Mouse (Mus musculus) hindbrain, postnatal 0 days (tissue): ENCODE data around the gene Kifc3. TPM values are rescaled to one million over a fixed set of nuclear protein-coding genes. Genes with fewer than 3 reads are reported as not detected.
"Not testable (repeated sequence)": the region's sequence is repeated elsewhere in the genome, so short reads cannot be mapped to it uniquely, and the experiment has no call there.

ENCODE experiments used
- ATAC-seq: fragments of 200-750 bp; cut with Nextera tagmentation; 2 replicates; pipeline ENCODE4 v1.8.0; 2017; ENCODE audit warnings: mild to moderate bottlenecking, moderate TSS enrichment, moderate library complexity
- DNase-seq: peaks from one replicate; pipeline ENCODE4 v3.0.0-alpha.2; 2015; ENCODE audit warnings: low spot score
- H3K27ac ChIP-seq: fragments of 300-500 bp; sonication (generic); 2 replicates; pipeline ENCODE4 v1.5.1; 2014; ENCODE audit warnings: mild to moderate bottlenecking
- H3K27me3 ChIP-seq: fragments of 300-500 bp; sonication (generic); 2 replicates; pipeline ENCODE4 v1.6.1; 2014; ENCODE audit warnings: low read length, mixed read lengths; ENCODE audit not compliant: insufficient read depth
- H3K36me3 ChIP-seq: fragments of 300-500 bp; sonication (generic); 2 replicates; pipeline ENCODE4 v1.6.1; 2014; ENCODE audit warnings: low read length, mixed read lengths; ENCODE audit not compliant: insufficient read depth
- H3K4me1 ChIP-seq: fragments of 300-500 bp; sonication (generic); 2 replicates; pipeline ENCODE4 v1.6.1; 2014; ENCODE audit warnings: antibody characterized with exemption, low read length, mixed read lengths; ENCODE audit not compliant: insufficient read depth
- H3K4me2 ChIP-seq: fragments of 300-500 bp; sonication (generic); 2 replicates; pipeline ENCODE4 v1.6.1; 2014; ENCODE audit warnings: low read depth, mild to moderate bottlenecking, low read length, moderate library complexity, mixed read lengths
- H3K4me3 ChIP-seq: fragments of 300-500 bp; sonication (generic); 2 replicates; pipeline ENCODE4 v1.5.1; 2014; ENCODE audit warnings: low read length
- H3K9ac ChIP-seq: fragments of 300-500 bp; sonication (generic); replicated peaks from 2 replicates; pipeline ENCODE4 v1.6.1; 2014; ENCODE audit warnings: mild to moderate bottlenecking, low read length, moderate library complexity, mixed read lengths
- H3K9me3 ChIP-seq: fragments of 300-500 bp; sonication (generic); 2 replicates; pipeline ENCODE4 v1.6.1; 2016; ENCODE audit warnings: low read length, mixed read lengths
- CTCF ChIP-seq: IDR thresholded peaks from 2 replicates; pipeline ENCODE4 v1.5.1; 2016; ENCODE audit warnings: antibody characterized with exemption, control low read depth, low read depth
- whole genome bisulfite sequencing: fragments of 180-500 bp; shearing (Covaris S2); extraction: QIAGEN DNeasy Blood & Tissue Kit; methylation state at CpG from one replicate; pipeline ENCODE4 v1.1.7; 2014; 5-methylcytosine and 5-hydroxymethylcytosine counted together
- polyA plus RNA-seq: library from polyadenylated mRNA; unstranded; fragments of >200 nt; fragmentation: Nextera tagmentation; extraction: Ambion mirVana; gene quantifications from 2 replicates; pipeline ENCODE4 v1.2.1, GENCODE M21; 2015
- total RNA-seq: library from RNA; depleted of rRNA; stranded (reverse); fragments of >200 nt; gene quantifications from 2 replicates; pipeline ENCODE4 v1.2.3, GENCODE M21; 2014

Kifc3 gene
- total and polyA plus RNA-seq, 2 experiments from 2014 or later: 29.0 to 50.2 TPM

DNA sequence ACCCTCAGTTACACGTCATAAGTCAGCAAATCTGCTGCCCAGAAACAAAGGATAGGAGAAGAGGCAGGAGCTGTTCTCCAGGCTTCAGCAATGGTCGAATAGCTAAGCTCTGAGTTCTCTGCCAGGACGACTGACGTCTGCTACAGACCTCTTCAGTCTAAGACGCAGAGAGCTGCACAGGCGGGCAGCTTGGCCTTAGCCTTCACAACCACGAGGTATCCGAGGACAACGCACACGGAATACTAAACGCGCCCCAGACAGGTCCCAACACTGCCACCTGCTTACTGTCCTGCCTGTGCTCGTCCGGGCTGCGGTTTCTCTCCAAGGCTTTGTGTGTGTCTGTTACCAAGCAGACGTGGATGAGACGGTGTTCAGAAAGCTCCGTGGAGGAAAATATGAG is 26.8 kb downstream of the Kifc3 start:
- H3K4me2 ChIP-seq: peak overlapping the region; percentile 18; the same call in 1 of the 2 replicates
- 15% methylated on average over 18 of the region's 18 CpGs for WGBS
- H3K4me3 ChIP-seq: no peak overlapping the region
- no peaks in the 10 kb centered on the region for H3K9me3 ChIP-seq
- ATAC-seq (peak; percentile 92), DNase-seq (peak; percentile 87)
- H3K9ac ChIP-seq: 0 out of 2 replicates have a peak overlapping the region, but pooled peaks have one; percentile 25
- H3K27me3 ChIP-seq: no peaks in the 10 kb centered on the region
- H3K36me3 ChIP-seq: no peaks in the 10 kb centered on the region
- H3K27ac ChIP-seq: peak overlapping the region; percentile 71
- peak; percentile 49 for TF ChIP-seq CTCF
- H3K4me1 ChIP-seq: peaks cover 11% of the 10 kb centered on the region

DNA sequence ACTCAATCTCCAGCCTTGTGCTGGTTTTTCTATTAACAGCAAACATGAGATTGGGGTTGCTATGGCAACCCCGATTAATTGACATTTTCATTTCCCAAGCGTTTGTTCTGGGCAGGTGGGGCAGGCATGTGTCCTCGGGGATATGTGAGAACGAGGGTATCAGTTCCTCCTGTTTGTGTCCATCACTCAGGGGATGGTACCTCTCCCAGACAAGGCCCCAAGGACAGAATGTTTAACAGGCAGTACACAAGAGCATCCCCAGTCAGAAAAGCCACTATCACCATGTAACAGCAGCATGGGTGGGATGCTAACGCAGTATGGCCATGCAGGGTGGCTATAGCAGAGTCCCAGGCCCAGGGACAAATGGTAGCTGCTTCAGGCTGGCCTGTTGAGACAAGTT is 27.3 kb downstream of the Kifc3 start:
- 0 out of 2 replicates have a peak overlapping the region, but pooled peaks have one; percentile 25 for H3K9ac ChIP-seq

DNA sequence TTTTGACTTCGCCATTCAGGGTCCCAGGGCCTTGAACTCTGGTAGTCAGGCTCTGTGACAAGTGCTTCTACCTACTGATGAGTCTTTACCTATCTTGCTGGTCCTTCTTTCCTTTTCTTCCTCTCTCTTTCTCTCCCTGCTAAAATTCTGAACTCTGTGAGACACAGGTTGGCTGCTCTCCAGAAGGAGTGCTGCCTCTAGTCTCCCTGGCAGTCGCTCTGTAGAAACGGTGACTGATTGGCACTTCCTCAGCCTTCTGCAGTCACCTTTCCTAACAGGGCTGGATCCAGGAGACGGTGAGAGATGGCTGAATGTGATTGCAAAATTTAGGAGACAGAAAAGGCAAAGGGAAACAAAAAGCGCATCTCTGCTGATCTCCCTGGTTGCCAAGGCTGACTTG is 30.2 kb downstream of the Kifc3 start:
- TF ChIP-seq CTCF: no peak

More for the DNA sequence above, 27.3 kb downstream of the Kifc3 start:
- Histone ChIP-seq H3K9me3 (no peaks in the 10 kb centered on the region), H3K27me3 (no peaks in the 10 kb centered on the region), H3K4me1 (peaks cover 11% of the 10 kb centered on the region), H3K4me2 (0 out of 2 replicates have a peak overlapping the region, but pooled peaks have one; percentile 18), H3K4me3 (no peak overlapping the region), H3K36me3 (no peaks in the 10 kb centered on the region), H3K27ac (peak overlapping the region; percentile 71)
- WGBS: 30% methylated on average over 5 of the region's 5 CpGs
- DNase-seq (peak; percentile 69), ATAC-seq (peak; percentile 51)
- TF ChIP-seq CTCF: no peak

DNA sequence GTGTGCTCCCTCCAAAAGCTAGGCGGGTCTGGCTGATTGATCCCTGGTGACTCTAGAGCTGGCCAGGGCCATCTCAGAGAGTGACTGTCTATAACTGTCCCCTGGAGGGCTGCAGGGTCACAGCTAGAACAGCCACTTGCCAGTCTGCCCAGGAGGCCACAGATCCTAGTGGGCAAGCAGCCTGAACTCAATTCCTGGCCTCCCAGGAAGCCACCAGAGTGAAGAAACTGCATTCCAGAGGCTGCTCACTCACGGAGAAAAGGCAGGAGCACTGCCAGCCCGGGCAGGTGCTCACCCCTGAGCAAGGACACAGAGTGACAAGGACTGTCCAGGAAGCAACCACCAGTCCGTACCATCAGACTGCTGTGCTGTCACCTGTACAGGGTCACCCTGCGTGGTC is 34.9 kb downstream of the Kifc3 start:
- Histone ChIP-seq H3K9ac (no peak overlapping the region), H3K4me1 (no peaks in the 10 kb centered on the region), H3K9me3 (no peaks in the 10 kb centered on the region), H3K4me2 (no peak overlapping the region), H3K27me3 (no peaks in the 10 kb centered on the region), H3K4me3 (no peak overlapping the region), H3K27ac (no peak overlapping the region), H3K36me3 (no peaks in the 10 kb centered on the region)
- TF ChIP-seq CTCF: no peak
- 65% methylated on average over 5 of the region's 5 CpGs for WGBS
- ATAC-seq (no peak), DNase-seq (no peak)

More for the DNA sequence above, 30.2 kb downstream of the Kifc3 start:
- H3K4me3 ChIP-seq: no peak overlapping the region
- no peak overlapping the region for H3K27ac ChIP-seq
- H3K9ac ChIP-seq: no peak overlapping the region
- WGBS: 45% methylated on average over 5 of the region's 5 CpGs
- H3K4me1 ChIP-seq: peaks cover 11% of the 10 kb centered on the region
- no peak overlapping the region for H3K4me2 ChIP-seq
- no peaks in the 10 kb centered on the region for H3K27me3 ChIP-seq
- H3K36me3 ChIP-seq: no peaks in the 10 kb centered on the region
- DNase-seq: peak; percentile 23
- no peaks in the 10 kb centered on the region for H3K9me3 ChIP-seq
- no peak for ATAC-seq

DNA sequence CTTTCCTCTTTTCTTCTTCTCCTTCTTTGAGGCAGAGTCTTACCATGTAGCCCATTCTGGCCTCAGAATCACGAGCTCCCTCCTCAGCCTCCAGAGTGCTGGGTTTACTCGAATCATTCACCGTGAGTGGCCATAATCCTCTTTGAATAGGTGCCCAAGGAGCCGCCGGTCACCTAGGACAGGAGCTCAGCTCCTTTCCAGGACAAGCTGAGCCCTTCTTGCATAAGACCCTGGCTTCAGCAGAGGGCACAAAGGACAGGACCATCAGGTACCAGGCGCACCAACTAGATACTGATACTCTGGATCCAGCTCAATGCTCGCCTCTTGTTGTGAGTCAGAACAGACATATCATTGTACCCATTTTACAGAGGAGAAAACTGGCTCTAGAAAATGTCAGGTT is 36.2 kb downstream of the Kifc3 start:
- Histone ChIP-seq H3K9me3 (no peaks in the 10 kb centered on the region), H3K9ac (no peak overlapping the region), H3K4me2 (no peak overlapping the region), H3K27me3 (no peaks in the 10 kb centered on the region), H3K4me3 (no peak overlapping the region), H3K36me3 (no peaks in the 10 kb centered on the region), H3K4me1 (no peaks in the 10 kb centered on the region), H3K27ac (no peak overlapping the region; the same call in 1 of the 2 replicates)
- no peak for TF ChIP-seq CTCF
- no peak for DNase-seq
- 78% methylated on average over 7 of the region's 7 CpGs for WGBS
- ATAC-seq: no peak

DNA sequence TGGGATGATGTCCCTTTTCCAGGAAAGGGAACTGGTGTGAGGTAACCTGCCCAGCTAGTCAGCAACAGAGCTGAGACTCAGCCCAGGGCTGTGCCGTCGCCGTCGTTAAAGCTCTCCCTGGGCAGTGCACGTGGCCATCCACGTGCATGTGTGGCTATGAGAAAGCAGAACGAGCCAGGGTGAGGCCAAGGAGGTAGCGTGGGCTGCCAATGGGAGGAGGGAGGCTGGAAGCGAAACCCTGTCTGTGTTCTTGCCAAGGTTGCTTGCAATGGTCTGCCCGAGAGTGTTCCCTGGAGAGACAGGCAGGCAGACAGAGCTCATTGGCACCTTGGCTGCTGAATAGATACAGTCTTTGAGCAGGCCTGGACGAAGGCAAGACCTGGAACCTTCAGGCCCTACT is 36.7 kb downstream of the Kifc3 start:
- DNase-seq: peak; percentile 51
- no peak overlapping the region for H3K4me3 ChIP-seq
- no peak overlapping the region for H3K9ac ChIP-seq
- 43% methylated on average over 11 of the region's 11 CpGs for WGBS
- no peaks in the 10 kb centered on the region for H3K9me3 ChIP-seq
- no peak overlapping the region for H3K4me2 ChIP-seq
- no peaks in the 10 kb centered on the region for H3K4me1 ChIP-seq
- no peak overlapping the region; the same call in 1 of the 2 replicates for H3K27ac ChIP-seq
- ATAC-seq: peak; percentile 73; the same call in 1 of the 2 replicates
- TF ChIP-seq CTCF: no peak
- H3K27me3 ChIP-seq: no peaks in the 10 kb centered on the region
- H3K36me3 ChIP-seq: no peaks in the 10 kb centered on the region

DNA sequence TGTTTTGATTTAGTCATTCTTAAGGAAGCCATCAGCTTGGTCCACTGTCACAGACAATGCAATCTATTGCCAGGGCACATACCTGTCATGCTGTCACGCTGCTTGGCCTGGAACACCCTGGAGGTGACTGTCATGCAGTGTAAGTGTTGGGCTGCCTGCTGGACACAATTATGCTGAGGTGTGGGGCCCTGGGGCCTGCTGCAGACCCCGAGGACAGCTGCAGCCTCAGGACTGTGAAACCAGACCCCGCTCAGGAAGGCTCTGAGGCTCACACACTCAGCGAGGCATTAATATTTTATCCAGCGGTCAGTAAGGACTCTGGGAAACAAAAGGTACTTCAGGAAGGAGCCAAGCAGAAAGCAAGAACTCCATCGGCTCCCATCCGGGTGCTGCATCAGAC is 38.1 kb downstream of the Kifc3 start:
- H3K27me3 ChIP-seq: no peaks in the 10 kb centered on the region
- H3K4me1 ChIP-seq: no peaks in the 10 kb centered on the region
- ATAC-seq (no peak), DNase-seq (no peak)
- TF ChIP-seq CTCF: no peak
- no peak overlapping the region for H3K4me2 ChIP-seq
- no peaks in the 10 kb centered on the region for H3K36me3 ChIP-seq
- H3K4me3 ChIP-seq: no peak overlapping the region
- H3K9me3 ChIP-seq: no peaks in the 10 kb centered on the region
- WGBS: 56% methylated on average over 7 of the region's 7 CpGs
- H3K27ac ChIP-seq: no peak overlapping the region
- no peak overlapping the region for H3K9ac ChIP-seq

DNA sequence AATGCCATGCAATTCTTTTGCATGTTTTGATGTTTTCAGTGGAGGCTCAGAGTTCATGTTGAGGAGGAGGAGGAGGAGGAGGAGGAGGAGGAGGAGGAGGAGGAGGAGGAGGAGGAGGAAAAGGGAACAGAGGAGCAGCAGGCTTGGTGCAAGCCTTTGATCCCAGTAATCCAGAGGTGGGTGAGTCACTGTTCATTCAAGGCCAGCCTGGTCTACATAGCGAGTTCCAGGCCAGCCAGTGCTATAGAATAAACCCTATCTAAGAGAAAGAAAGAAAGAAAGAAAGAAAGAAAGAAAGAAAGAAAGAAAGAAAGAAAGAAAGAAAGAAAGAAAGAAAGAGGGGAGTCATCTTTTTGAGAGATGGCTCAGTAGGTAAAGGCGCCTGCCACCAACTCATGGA is 38.6 kb downstream of the Kifc3 start:
- H3K4me2 ChIP-seq, H3K36me3 ChIP-seq, H3K9ac ChIP-seq, H3K9me3 ChIP-seq, H3K27me3 ChIP-seq, H3K4me3 ChIP-seq, DNase-seq, H3K4me1 ChIP-seq, ATAC-seq, H3K27ac ChIP-seq: not testable (repeated sequence)
- 91% methylated on average over 2 of the region's 2 CpGs for WGBS
